Mouse (Mus musculus) layer of hippocampus, adult 2 months (tissue): ENCODE results near the gene Gstp2. TPM values are rescaled to one million over a fixed set of nuclear protein-coding genes. Genes with fewer than 3 reads are reported as not detected.

ENCODE experiments used
- DNase-seq, 2 experiments: peaks; one replicate each; pipeline ENCODE4 v3.0.0; 2022; ENCODE audit warnings: low spot score in 2 of 2
- H3K27ac ChIP-seq: fragments of 200-600 bp; 2 replicates; pipeline ENCODE4 v1.8.1; 2022
- H3K4me3 ChIP-seq: fragments of 200-600 bp; 2 replicates; pipeline ENCODE4 v1.8.1; 2022; ENCODE audit warnings: mild to moderate bottlenecking
- CTCF ChIP-seq: fragments of 200-600 bp; conservative IDR thresholded peaks from 2 replicates; pipeline ENCODE4 v1.8.1; 2022; ENCODE audit warnings: antibody characterized with exemption, mild to moderate bottlenecking, moderate library complexity
- long read RNA-seq, 2 experiments: library from polyadenylated mRNA; stranded (forward); transcript quantifications; one replicate each; pipeline ENCODE4 v2.0.0; 2021; ENCODE audit warnings: borderline mapping rate in 2 of 2
- total RNA-seq, 2 experiments: library from RNA; stranded (reverse); gene quantifications; 2 replicates each; pipeline ENCODE4 v1.2.3; 2021

The Gstp2 gene
- total RNA-seq: 10 to 100 TPM; 46.2 to 49.4 TPM
- long read RNA-seq, experiment 1, partial matches to known transcripts: 0 of 6 reads
- long read RNA-seq, experiment 1, other reads (novel, unspliced or antisense): 4 of 6 reads
- long read RNA-seq, experiment 2, partial matches to known transcripts: 1 of 13 reads
- long read RNA-seq, experiment 2, other reads (novel, unspliced or antisense): 9 of 13 reads

DNA sequence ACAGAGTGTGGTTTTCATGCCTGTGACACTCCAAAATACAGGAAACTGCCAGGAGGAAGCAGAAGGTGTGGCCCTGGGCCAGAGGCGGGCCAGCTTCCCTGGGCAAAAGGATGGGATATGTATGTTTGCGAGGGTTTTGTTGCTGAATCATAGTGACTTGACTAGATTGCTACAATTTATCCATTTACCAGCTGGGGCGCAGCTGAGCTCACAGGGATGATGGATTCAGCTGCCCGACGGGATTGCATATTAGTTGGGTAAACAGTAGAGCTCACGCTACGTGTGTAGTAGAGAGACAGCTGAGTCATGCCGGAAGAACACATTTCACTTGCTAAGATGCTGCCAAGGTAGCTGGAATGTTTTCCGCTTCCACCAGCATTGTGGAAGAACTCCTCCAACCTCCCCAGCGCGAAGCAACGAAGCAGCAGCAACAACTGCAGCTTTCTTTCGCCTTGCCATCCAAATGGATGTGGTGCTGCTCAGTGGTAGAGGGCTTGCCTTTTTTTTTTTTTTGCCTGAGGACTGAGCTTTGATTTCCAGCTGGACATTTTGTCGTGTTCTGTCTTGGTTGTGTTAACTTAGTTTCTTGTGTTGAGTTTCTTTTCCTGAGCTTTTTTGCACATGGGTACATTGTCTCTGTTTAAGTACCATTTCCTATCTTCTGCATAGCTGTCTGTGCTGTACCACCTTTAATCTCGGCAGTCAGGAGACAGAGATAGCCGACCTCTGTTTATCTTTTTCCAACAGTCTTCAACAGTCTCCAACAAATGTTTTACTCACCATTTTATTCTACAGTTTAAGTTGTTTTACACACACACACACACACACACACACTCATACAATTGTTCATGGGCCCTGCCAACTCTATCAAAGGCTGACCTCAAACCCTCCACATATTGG lies at the start of gene Gstp2:
TSS of gene Gstp2 (minus strand) at position 58 of the 900 bp plus-strand sequence.
- Histone ChIP-seq H3K4me3 (peak within 1 kb of the TSS; percentile 44), H3K27ac (peak within 1 kb of the TSS; percentile 81)
- DNase-seq: peak; percentile 62 to 91
- peak; percentile 82 for TF ChIP-seq CTCF

DNA sequence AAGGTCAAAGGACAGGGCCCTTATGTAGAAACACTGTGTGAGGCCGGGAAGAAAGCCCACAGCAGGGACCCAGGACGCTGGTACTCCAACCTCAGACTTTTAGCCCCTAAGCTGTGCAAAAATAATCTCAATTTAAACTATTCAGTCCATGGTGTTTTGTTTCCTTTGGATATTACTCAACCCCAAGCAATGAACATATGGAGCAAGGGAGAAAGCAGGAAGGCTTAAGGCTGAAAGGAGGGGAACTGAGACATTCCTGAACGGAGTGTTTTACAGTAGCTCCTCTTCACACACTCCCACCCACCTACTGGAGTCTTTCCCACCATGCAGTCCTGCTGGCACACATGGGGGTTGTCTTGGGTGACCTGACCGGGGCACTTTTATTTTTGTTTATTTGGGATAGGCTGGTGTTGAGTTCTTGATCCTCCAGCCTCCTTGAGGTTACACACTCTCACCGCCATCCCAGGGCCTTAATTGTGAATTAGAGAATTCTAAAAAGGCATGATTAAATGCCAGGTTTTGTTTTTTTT lies 49.0 kb upstream of the Gstp2 start:
- no peak for DNase-seq
- TF ChIP-seq CTCF: no peak
- Histone ChIP-seq H3K4me3 (no peak overlapping the region), H3K27ac (peak overlapping the region; percentile 19; the same call in 1 of the 2 replicates)

DNA sequence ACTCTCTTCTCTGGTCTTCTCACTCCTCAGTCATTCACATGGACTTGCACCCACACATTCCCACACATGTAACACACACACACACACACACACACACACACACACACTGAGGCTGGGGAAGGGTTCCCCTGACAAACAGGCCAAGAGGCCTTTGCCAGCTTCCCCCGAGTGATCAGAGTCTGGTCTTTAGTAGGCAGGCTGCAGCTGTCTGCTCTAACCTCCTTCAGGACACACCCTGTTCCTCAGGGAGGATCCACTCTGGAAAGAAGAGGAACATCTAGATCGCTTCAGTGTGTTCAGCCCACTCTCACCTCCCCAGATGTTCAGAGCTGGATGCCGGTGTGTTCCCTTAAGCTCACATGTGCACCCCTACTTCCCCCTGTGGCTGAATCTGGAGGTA lies 48.5 kb upstream of the Gstp2 start:
- DNase-seq: no peak
- H3K27ac ChIP-seq: peak overlapping the region; percentile 19; the same call in 1 of the 2 replicates
- TF ChIP-seq CTCF: no peak
- H3K4me3 ChIP-seq: no peak overlapping the region

DNA sequence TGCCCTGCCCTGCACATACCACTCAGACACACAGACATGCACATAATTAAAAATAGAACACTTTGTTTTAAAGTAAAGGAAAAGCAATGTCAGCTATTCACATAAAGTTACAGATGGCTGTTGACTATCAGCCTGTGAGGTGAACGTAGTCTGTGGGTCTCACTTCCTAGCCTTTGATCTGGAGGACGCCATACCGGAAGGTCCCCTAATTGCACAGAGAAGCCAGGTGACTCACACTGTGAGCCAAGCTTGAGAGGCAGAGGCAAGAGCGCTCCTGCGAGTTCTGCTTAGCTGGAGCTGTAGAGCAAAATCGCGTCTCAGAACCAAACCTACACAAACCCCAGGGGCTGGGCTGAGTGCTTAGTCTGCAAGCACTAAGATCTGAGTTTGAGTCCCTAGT lies 47.9 kb upstream of the Gstp2 start:
- Histone ChIP-seq H3K27ac (no peak overlapping the region), H3K4me3 (no peak overlapping the region)
- no peak for TF ChIP-seq CTCF
- no peak for DNase-seq

DNA sequence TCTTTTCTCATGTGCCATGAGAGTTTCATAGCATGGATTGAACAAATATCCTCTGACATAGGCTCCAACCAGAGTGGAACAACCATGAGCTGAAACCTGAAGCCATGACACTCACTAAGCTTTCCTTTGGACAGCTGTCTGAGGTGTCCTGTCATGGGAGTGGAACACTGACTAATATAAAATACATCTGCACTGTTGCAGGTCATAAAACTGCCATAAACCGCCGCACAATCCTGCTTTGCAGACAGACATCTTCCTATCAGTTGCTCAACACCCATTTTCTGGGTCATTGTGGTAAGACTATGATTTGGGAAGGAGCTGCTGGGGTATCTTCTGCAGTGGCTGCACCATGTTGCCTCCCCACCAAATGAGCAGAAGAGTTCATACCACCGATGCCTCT lies 46.9 kb upstream of the Gstp2 start:
- no peak for DNase-seq
- Histone ChIP-seq H3K27ac (no peak overlapping the region), H3K4me3 (no peak overlapping the region)
- TF ChIP-seq CTCF: no peak

DNA sequence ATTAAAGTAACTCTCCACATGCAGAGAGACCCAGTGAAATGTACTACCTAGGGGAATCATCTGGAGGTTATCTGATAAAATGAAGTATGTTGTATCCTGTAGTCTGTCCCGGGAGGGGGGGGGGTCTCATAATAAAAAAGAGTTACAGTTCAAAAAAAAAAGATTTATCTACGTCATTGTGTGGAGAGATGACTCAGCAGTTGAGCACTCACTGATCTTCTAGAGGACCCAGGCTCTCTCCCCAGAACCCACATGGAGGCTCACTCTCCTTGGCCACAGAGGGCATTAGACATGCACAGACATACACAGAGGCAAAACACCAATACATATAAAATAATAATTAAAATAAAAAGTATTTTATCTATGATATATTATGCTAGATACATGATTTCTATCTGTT lies 45.6 kb upstream of the Gstp2 start:
- no peak overlapping the region for H3K4me3 ChIP-seq
- H3K27ac ChIP-seq: no peak overlapping the region
- no peak for TF ChIP-seq CTCF
- DNase-seq: no peak

DNA sequence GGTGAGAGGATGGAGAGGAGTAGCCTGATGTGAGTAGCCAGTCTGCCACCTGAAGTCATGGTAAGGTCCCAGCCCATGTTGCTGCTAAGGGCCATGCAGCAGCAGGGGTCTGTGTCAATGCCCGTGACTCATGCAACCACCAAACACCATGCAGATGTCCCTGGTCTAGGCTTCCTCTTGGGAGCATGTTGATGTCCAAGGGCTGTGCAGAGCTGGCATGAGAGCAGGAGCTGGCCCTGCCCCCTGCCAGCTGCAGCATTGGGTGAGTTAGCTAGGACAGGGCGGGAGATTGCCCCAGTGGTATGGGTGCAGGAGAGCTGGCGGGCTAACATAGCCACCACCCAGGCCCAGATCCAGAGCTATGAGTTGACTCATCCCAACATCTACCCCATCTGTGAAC lies 44.6 kb upstream of the Gstp2 start:
- DNase-seq: no peak
- no peak for TF ChIP-seq CTCF
- no peak overlapping the region for H3K27ac ChIP-seq
- H3K4me3 ChIP-seq: no peak overlapping the region

DNA sequence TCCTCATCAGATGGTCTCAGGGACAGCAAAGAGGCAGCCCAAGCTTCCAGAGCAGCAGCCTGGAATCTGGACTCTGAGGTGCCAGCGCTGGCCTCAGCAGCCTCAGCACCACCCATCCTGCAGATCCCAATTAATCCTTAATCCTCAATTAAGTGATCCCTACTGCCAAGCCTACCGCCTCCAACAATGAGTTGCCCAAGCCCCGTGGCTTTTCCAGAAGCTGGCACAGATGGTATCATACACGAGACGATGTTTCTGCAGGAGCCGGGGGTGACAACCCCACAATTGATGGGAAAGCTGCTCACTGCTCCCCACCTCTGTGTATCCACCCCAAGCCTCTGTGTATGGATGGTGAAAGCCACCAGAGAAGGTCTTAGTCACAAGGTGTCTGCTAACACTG lies 43.3 kb upstream of the Gstp2 start:
- TF ChIP-seq CTCF: no peak
- DNase-seq: peak in 1 of 2 experiments; percentile 65
- Histone ChIP-seq H3K27ac (no peak overlapping the region), H3K4me3 (no peak overlapping the region)

DNA sequence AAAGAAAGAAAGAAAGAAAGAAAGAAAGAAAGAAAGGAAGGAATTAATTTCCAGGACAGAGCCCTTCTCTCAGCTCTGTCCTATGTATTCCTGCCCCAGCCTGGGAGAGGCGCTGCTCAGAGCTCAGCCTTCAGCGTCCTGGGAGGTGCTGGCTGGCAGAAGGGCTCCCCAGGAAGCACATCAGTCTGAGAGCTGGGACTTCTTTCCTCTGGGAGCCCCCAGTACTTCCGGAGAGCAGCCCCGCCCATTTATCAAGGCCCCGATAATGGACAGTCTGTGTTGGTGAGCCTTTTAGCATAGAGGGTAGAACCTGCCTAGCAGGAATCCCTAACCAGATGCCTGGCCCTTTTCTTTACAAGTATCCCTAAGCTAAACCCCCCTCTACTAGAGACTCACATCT lies 42.3 kb upstream of the Gstp2 start:
- no peak for DNase-seq
- H3K27ac ChIP-seq: no peak overlapping the region
- H3K4me3 ChIP-seq: no peak overlapping the region
- TF ChIP-seq CTCF: no peak

DNA sequence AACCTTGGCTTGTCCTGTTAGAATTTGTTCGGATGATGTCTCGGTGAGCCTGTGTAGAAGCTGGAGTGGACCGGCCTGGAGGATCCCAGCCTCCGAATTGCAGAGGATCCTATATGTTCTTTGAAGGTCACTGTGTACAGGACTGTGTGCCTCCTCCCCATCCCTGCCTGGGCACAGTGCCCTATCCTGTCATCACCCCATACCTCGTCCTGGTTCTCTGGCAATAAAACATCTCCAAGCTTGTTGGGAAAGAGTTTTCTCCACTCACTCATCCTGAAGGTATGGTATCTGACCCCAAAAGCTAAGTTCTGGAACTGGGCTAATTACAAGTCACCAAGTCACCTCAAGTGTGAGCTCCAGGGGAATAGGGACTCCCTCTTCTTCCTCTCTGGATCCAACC lies 41.3 kb upstream of the Gstp2 start:
- no peak overlapping the region for H3K27ac ChIP-seq
- H3K4me3 ChIP-seq: no peak overlapping the region
- no peak for TF ChIP-seq CTCF
- DNase-seq: no peak

DNA sequence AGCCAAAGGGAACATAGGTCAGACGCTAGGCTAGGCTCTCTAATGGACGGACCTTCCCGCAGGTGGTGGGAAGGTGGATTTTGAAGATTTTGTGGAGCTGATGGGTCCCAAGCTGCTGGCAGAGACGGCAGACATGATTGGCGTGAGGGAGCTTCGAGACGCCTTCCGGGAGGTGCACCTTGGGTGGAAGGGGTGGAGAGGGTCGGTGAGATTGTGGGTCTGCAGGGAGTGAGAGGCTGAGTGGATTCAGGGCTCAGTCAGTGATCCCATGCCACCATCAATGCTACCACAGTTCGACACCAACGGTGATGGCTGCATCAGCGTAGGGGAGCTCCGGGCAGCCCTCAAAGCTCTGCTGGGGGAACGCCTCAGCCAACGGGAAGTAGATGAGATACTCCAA lies 40.3 kb upstream of the Gstp2 start:
- TF ChIP-seq CTCF: no peak
- H3K4me3 ChIP-seq: no peak overlapping the region
- DNase-seq: no peak
- no peak overlapping the region for H3K27ac ChIP-seq

DNA sequence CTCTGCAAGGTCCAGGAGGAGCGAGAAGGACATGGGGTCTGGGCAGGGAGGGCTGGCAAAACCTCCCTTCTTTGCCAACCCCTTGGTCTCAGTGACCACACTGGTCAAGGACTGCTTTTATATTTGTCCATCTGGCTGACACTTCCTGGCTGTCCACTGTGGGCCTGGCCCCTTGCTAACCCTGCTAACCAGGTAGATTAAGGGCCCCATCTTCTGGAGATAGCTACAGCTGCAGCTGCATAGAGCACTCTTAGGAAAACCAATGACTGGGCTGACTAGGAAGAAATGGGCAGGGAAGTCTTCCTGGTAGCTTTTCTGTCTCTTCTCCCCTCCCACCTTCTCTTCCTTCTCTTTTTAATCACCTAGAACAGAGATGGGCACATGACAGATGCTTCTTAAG lies 39.2 kb upstream of the Gstp2 start:
- peak; percentile 46 for TF ChIP-seq CTCF
- H3K27ac ChIP-seq: no peak overlapping the region
- no peak for DNase-seq
- no peak overlapping the region for H3K4me3 ChIP-seq

DNA sequence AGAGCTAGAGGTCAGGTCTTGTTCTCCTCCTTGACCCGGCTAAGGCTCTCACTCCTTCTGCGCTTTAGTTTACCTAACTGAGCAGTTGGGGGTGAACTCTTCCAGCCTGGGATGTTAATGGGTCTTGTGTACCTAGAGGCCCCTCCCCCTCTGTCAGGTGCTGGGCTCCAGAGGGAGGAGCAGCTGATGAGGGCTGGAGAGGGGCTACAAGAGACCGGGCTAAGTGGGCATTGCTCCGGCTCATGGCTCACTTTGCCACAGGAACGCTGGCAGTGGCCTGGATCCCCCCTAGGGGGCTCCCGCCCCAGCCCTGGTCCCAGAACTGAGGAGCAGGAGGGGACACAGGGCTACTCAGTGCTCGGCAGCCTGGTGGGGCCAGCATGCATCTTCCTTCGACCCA lies 38.0 kb upstream of the Gstp2 start:
- no peak overlapping the region for H3K27ac ChIP-seq
- DNase-seq: no peak
- no peak for TF ChIP-seq CTCF

More for the DNA sequence above, 38.0 kb upstream of the Gstp2 start:
- H3K4me3 ChIP-seq: no peak overlapping the region
